Mouse (Mus musculus): ENCODE measurements at regions not wholly inside any gene's neighbourhood (a gene's known extent, or its start where the extent isn't known, plus 50 kb on each side); places are given as distances from the start of the nearest gene placed in this dataset.
"Not testable (repeated sequence)": the region's sequence is repeated elsewhere in the genome, so short reads cannot be mapped to it uniquely, and the experiment has no call there.

GRCm38 (mm10) chr13:104549016-104549415 is 243.3 kb upstream of the Srek1ip1 start:
- H3K27ac ChIP-seq (ENCODE audit: insufficient read depth, low read depth, low read length, poor library complexity, severe bottlenecking) = no peak overlapping the region
- peaks cover 0 to 5% of the 10 kb centered on the region in 2 experiments; a peak in 1 of 4 replicates for H3K4me1 ChIP-seq (ENCODE audit: control insufficient read depth in 2 of 2, insufficient read depth in 2 of 2, low read length in 2 of 2, poor library complexity in 1 of 2)
- H3K9ac ChIP-seq (ENCODE audit: insufficient read depth, low read depth, low read length, poor library complexity, severe bottlenecking) = no peak overlapping the region
- in situ Hi-C loops (cut with MboI; ENCODE audit: low sequenced_read_pairs in 2 of 2, unreplicated experiment in 2 of 2) = no loop called here
- H3K36me3 ChIP-seq (ENCODE audit: control insufficient read depth, insufficient read depth, low read length, poor library complexity, severe bottlenecking) = no peaks in the 10 kb centered on the region
- peak; percentile 47 for DNase-seq (ENCODE audit: low read depth, low spot score)
- no peaks in the 10 kb centered on the region for H3K9me3 ChIP-seq (ENCODE audit: control insufficient read depth, insufficient read depth, low read depth, low read length)
- TF ChIP-seq CHD2 (IDR thresholded peaks at IDR 0.05; ENCODE audit: low read depth, low read length) (no peak), MAFK (IDR thresholded peaks at IDR 0.05; ENCODE audit: insufficient read depth, low read depth, low read length) (no peak), ZNF384 (IDR thresholded peaks at IDR 0.05; ENCODE audit: low read depth, low read length) (no peak), HCFC1 (IDR thresholded peaks at IDR 0.05; ENCODE audit: borderline replicate concordance, insufficient read depth, low read length) (no peak), ZC3H11A (IDR thresholded peaks at IDR 0.05; ENCODE audit: borderline replicate concordance, low read depth, low read length) (no peak)
- no peak overlapping the region for H3K4me3 ChIP-seq (ENCODE audit: insufficient read depth in 1 of 2, low read depth in 1 of 2, low read length in 2 of 2, poor library complexity in 1 of 2, severe bottlenecking in 1 of 2)

DNA sequence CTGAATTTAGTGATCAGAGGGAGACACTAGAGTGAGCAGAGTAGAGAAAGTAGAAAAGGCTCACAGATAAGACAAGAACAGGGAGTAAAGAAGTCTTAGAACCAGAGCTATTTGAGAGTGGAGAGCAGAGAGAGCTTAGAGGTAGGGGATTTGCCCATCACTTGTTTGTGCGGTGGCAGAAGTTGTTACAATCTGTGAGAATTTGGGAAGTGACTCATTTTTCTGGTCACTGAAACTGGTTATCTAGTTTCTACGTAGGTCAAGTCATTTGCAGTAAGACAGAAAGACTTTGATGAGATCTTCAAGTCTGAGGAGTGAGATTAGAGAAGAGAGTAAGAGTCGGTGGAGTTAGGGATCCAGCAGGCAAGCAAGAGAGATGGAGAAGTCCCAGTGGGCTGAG is 239.0 kb upstream of the Srek1ip1 start:
- no peak for TF ChIP-seq HCFC1 (IDR thresholded peaks at IDR 0.05; ENCODE audit: borderline replicate concordance, insufficient read depth, low read length)
- TF ChIP-seq ZNF384 (IDR thresholded peaks at IDR 0.05; ENCODE audit: low read depth, low read length) = no peak
- no peak for TF ChIP-seq CHD2 (IDR thresholded peaks at IDR 0.05; ENCODE audit: low read depth, low read length)
- TF ChIP-seq MAFK (IDR thresholded peaks at IDR 0.05; ENCODE audit: insufficient read depth, low read depth, low read length) = no peak
- no peak for TF ChIP-seq ZC3H11A (IDR thresholded peaks at IDR 0.05; ENCODE audit: borderline replicate concordance, low read depth, low read length)
- Histone ChIP-seq H3K27ac (ENCODE audit: insufficient read depth, low read depth, low read length, poor library complexity, severe bottlenecking) (no peak overlapping the region), H3K4me1 (ENCODE audit: control insufficient read depth in 2 of 2, insufficient read depth in 2 of 2, low read length in 2 of 2, poor library complexity in 1 of 2) (peaks cover 0 to 5% of the 10 kb centered on the region in 2 experiments; a peak in 1 of 4 replicates), H3K4me3 (ENCODE audit: insufficient read depth in 1 of 2, low read depth in 1 of 2, low read length in 2 of 2, poor library complexity in 1 of 2, severe bottlenecking in 1 of 2) (no peak overlapping the region), H3K9ac (ENCODE audit: insufficient read depth, low read depth, low read length, poor library complexity, severe bottlenecking) (no peak overlapping the region), H3K36me3 (ENCODE audit: control insufficient read depth, insufficient read depth, low read length, poor library complexity, severe bottlenecking) (no peaks in the 10 kb centered on the region), H3K9me3 (ENCODE audit: control insufficient read depth, insufficient read depth, low read depth, low read length) (no peaks in the 10 kb centered on the region)
- no peak for DNase-seq (ENCODE audit: low read depth, low spot score)
- in situ Hi-C loops (cut with MboI; ENCODE audit: low sequenced_read_pairs in 2 of 2, unreplicated experiment in 2 of 2) = no loop called here

GRCm38 (mm10) chr13:104556609-104557008 is 235.7 kb upstream of the Srek1ip1 start:
- in situ Hi-C loops (cut with MboI; ENCODE audit: low sequenced_read_pairs in 2 of 2, unreplicated experiment in 2 of 2); H3K36me3 ChIP-seq (ENCODE audit: control insufficient read depth, insufficient read depth, low read length, poor library complexity, severe bottlenecking); DNase-seq (ENCODE audit: low read depth, low spot score); H3K27ac ChIP-seq (ENCODE audit: insufficient read depth, low read depth, low read length, poor library complexity, severe bottlenecking); H3K4me3 ChIP-seq (ENCODE audit: insufficient read depth in 1 of 2, low read depth in 1 of 2, low read length in 2 of 2, poor library complexity in 1 of 2, severe bottlenecking in 1 of 2); H3K4me1 ChIP-seq (ENCODE audit: control insufficient read depth in 2 of 2, insufficient read depth in 2 of 2, low read length in 2 of 2, poor library complexity in 1 of 2); H3K9ac ChIP-seq (ENCODE audit: insufficient read depth, low read depth, low read length, poor library complexity, severe bottlenecking); H3K9me3 ChIP-seq (ENCODE audit: control insufficient read depth, insufficient read depth, low read depth, low read length): not testable (repeated sequence)

GRCm38 (mm10) chr13:104559876-104560275 is 232.4 kb upstream of the Srek1ip1 start:
- H3K4me1 ChIP-seq (ENCODE audit: control insufficient read depth in 2 of 2, insufficient read depth in 2 of 2, low read length in 2 of 2, poor library complexity in 1 of 2) = no peaks in the 10 kb centered on the region
- H3K9me3 ChIP-seq (ENCODE audit: control insufficient read depth, insufficient read depth, low read depth, low read length) = no peaks in the 10 kb centered on the region
- no peaks in the 10 kb centered on the region for H3K36me3 ChIP-seq (ENCODE audit: control insufficient read depth, insufficient read depth, low read length, poor library complexity, severe bottlenecking)
- in situ Hi-C loops (cut with MboI; ENCODE audit: low sequenced_read_pairs in 2 of 2, unreplicated experiment in 2 of 2) = no loop called here
- no peak for TF ChIP-seq MAFK (IDR thresholded peaks at IDR 0.05; ENCODE audit: insufficient read depth, low read depth, low read length)
- TF ChIP-seq HCFC1 (IDR thresholded peaks at IDR 0.05; ENCODE audit: borderline replicate concordance, insufficient read depth, low read length) = no peak
- TF ChIP-seq CHD2 (IDR thresholded peaks at IDR 0.05; ENCODE audit: low read depth, low read length) = no peak
- TF ChIP-seq ZNF384 (IDR thresholded peaks at IDR 0.05; ENCODE audit: low read depth, low read length) = no peak
- no peak for TF ChIP-seq ZC3H11A (IDR thresholded peaks at IDR 0.05; ENCODE audit: borderline replicate concordance, low read depth, low read length)
- H3K27ac ChIP-seq (ENCODE audit: insufficient read depth, low read depth, low read length, poor library complexity, severe bottlenecking) = no peak overlapping the region
- no peak overlapping the region for H3K9ac ChIP-seq (ENCODE audit: insufficient read depth, low read depth, low read length, poor library complexity, severe bottlenecking)
- no peak for DNase-seq (ENCODE audit: low read depth, low spot score)
- H3K4me3 ChIP-seq (ENCODE audit: insufficient read depth in 1 of 2, low read depth in 1 of 2, low read length in 2 of 2, poor library complexity in 1 of 2, severe bottlenecking in 1 of 2) = no peak overlapping the region

DNA sequence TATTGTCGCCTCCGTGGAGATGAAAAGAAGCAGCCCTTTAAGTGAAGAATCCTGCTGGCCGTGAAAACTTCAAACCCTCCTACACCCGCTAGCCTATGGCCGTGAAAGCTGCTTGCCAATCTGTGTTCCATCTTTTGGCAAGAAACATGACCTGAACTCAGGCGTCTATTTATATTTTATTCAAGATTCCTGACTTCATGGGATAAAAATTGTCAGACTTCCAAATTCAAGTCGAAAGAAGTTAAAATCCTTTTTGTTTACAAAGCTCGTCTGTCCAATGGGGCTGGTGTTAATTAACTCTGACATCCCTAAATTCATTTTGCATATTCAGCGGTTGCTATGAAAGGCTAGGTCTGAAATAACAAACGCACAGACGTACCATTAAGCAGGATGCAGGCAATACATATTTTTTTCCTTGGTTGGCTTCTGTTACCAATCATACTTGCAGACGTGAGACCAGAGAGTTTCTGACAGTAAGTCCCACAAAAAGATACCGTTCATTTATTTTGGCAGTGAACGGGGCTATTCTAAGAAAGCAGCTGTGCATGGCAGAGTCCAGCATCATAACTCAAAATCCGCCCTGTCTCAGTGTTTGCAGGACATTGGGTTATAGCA is 231.7 kb upstream of the Srek1ip1 start:
- Histone ChIP-seq H3K9me3 (ENCODE audit: control insufficient read depth, insufficient read depth, low read depth, low read length) (no peaks in the 10 kb centered on the region), H3K4me1 (ENCODE audit: control insufficient read depth in 2 of 2, insufficient read depth in 2 of 2, low read length in 2 of 2, poor library complexity in 1 of 2) (no peaks in the 10 kb centered on the region), H3K27ac (ENCODE audit: insufficient read depth, low read depth, low read length, poor library complexity, severe bottlenecking) (no peak overlapping the region), H3K4me3 (ENCODE audit: insufficient read depth in 1 of 2, low read depth in 1 of 2, low read length in 2 of 2, poor library complexity in 1 of 2, severe bottlenecking in 1 of 2) (no peak overlapping the region), H3K9ac (ENCODE audit: insufficient read depth, low read depth, low read length, poor library complexity, severe bottlenecking) (no peak overlapping the region), H3K36me3 (ENCODE audit: control insufficient read depth, insufficient read depth, low read length, poor library complexity, severe bottlenecking) (no peaks in the 10 kb centered on the region)
- in situ Hi-C loops (cut with MboI; ENCODE audit: low sequenced_read_pairs in 2 of 2, unreplicated experiment in 2 of 2) = no loop called here
- TF ChIP-seq ZNF384 (IDR thresholded peaks at IDR 0.05; ENCODE audit: low read depth, low read length) (no peak), CHD2 (IDR thresholded peaks at IDR 0.05; ENCODE audit: low read depth, low read length) (no peak), MAFK (IDR thresholded peaks at IDR 0.05; ENCODE audit: insufficient read depth, low read depth, low read length) (no peak), HCFC1 (IDR thresholded peaks at IDR 0.05; ENCODE audit: borderline replicate concordance, insufficient read depth, low read length) (no peak), ZC3H11A (IDR thresholded peaks at IDR 0.05; ENCODE audit: borderline replicate concordance, low read depth, low read length) (no peak)
- no peak for DNase-seq (ENCODE audit: low read depth, low spot score)

Measured in ES-E14 (cell line).